Mouse (Mus musculus) left cerebral cortex, postnatal 14 days (tissue): ENCODE results near the gene Esp31. TPM values are rescaled to one million over a fixed set of nuclear protein-coding genes. Genes with fewer than 3 reads are reported as not detected.

Experiments used
- DNase-seq, 2 experiments: peaks; one replicate each; pipeline ENCODE4 v3.0.0; 2021 to 2022; ENCODE audit warnings: low spot score in 2 of 2, mixed read lengths in 1 of 2
- intact Hi-C: fragments of 180-260 bp; cut with DNase I; formaldehyde crosslinking; loops from one replicate; pipeline ENCODE4 v1.15.1; 2025
- long read RNA-seq, 2 experiments: library from polyadenylated mRNA; stranded (forward); transcript quantifications; one replicate each; pipeline ENCODE4 v2.0.0; 2021
- total RNA-seq, 2 experiments: library from RNA; stranded (reverse); gene quantifications; 2 replicates each; pipeline ENCODE4 v1.2.3; 2021

The Esp31 gene
- not detected for total RNA-seq
- long read RNA-seq, experiment 1: 0 reads
- long read RNA-seq, experiment 2: 0 reads

DNA sequence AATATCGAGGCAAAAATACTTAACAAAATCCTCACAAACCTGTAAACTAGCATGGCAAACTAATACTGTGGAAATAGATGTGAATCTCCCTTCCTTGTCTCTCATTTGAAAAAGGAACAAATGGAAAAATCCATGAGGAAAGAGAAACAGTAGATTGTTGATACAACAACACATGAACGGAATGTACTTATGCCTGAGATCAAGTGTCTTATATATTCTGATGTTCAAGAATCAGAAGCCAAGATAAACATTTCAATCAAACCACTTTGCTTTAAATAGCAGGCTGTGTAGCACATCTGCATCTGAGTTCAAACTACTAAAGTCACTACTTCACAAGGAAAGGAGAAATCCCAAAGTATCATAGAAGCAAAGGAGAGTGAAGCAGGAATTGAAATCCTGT, at the start of gene Esp31:
Esp31 (plus strand) TSS at position 301 of the 400 bp plus-strand sequence.
- intact Hi-C loops: no loop called here

More for the DNA sequence above, at the start of gene Esp31:
- DNase-seq: no peak

Other genes starting within 250 kb of the Esp31 start
- not detected for gene Esp36, start 219.3 kb upstream of the Esp31 start, total RNA-seq
- not detected for gene Esp34, start 85.3 kb upstream of the Esp31 start, total RNA-seq